Mouse (Mus musculus): Measurements from ENCODE around the gene Smim4. TPM values are rescaled to one million over a fixed set of nuclear protein-coding genes. Genes with fewer than 3 reads are reported as not detected.

The Smim4 gene
- total and polyA plus RNA-seq, 3 experiments: 19.1 to 38.0 (median 26.1) TPM

- H3K79me2 ChIP-seq (replicated peaks; ENCODE audit: control insufficient read depth, extremely low read depth, insufficient read depth, poor library complexity, severe bottlenecking): no peaks in the 10 kb centered on the region
- H3K27me3 ChIP-seq (replicated peaks): no peaks in the 10 kb centered on the region
- no peak overlapping the region for H3K27ac ChIP-seq (ENCODE audit: insufficient read depth, low read depth)
- no peak for DNase-seq (ENCODE audit: extremely low read depth)
- H3K9me3 ChIP-seq (replicated peaks; ENCODE audit: low read length): peaks cover 9% of the 10 kb centered on the region
- no peak overlapping the region for H3K4me2 ChIP-seq (ENCODE audit: insufficient read depth, low read depth, poor library complexity, severe bottlenecking)
- peaks cover 30 to 85% of the 10 kb centered on the region in 2 experiments for H3K36me3 ChIP-seq (replicated peaks in 1 of 2; ENCODE audit: control insufficient read depth in 1 of 2, insufficient read depth in 1 of 2, low read length in 1 of 2)
- H3K4me1 ChIP-seq (ENCODE audit: control insufficient read depth in 1 of 2, insufficient read depth in 2 of 2): peaks cover 0 to 3% of the 10 kb centered on the region in 2 experiments; a peak in 2 of 4 replicates
- in situ Hi-C loops (cut with MboI; ENCODE audit: low pct_ligation_motif_present, low pct_unique_long_range_greater_than_20kb, low sequenced_read_pairs): no loop called here
- dilution Hi-C loops (cut with MboI; ENCODE audit: extremely low pct_ligation_motif_present, extremely low pct_unique_long_range_greater_than_20kb, low sequenced_read_pairs): no loop called here
- TF ChIP-seq HCFC1 (IDR thresholded peaks at IDR 0.05; ENCODE audit: low read depth, low read length): no peak
- no peak for TF ChIP-seq RCOR1 (conservative IDR thresholded peaks at IDR 0.05; ENCODE audit: low read depth, low read length)
- H3K9ac ChIP-seq (ENCODE audit: insufficient read depth, low read depth): no peak overlapping the region
- no peak overlapping the region for H3K4me3 ChIP-seq (replicated peaks in 1 of 3; ENCODE audit: low read depth in 2 of 3, low read length in 2 of 3, poor library complexity in 1 of 3)
Measured at GRCm38 (mm10) chr14:31140141-31140540, 11.4 kb upstream of the Smim4 start.

GRCm38 (mm10) chr14:31139666-31140065 lies 10.9 kb upstream of the Smim4 start:
- in situ Hi-C loops (cut with MboI; ENCODE audit: low pct_ligation_motif_present, low pct_unique_long_range_greater_than_20kb, low sequenced_read_pairs) (no loop called here), dilution Hi-C loops (cut with MboI; ENCODE audit: extremely low pct_ligation_motif_present, extremely low pct_unique_long_range_greater_than_20kb, low sequenced_read_pairs) (no loop called here)
- no peak overlapping the region for H3K9ac ChIP-seq (ENCODE audit: insufficient read depth, low read depth)
- peaks cover 9% of the 10 kb centered on the region for H3K9me3 ChIP-seq (replicated peaks; ENCODE audit: low read length)
- no peak overlapping the region for H3K27ac ChIP-seq (ENCODE audit: insufficient read depth, low read depth)
- peaks cover 0 to 3% of the 10 kb centered on the region in 2 experiments; a peak in 2 of 4 replicates for H3K4me1 ChIP-seq (ENCODE audit: control insufficient read depth in 1 of 2, insufficient read depth in 2 of 2)
- TF ChIP-seq MAZ (IDR thresholded peaks at IDR 0.05; ENCODE audit: low read depth, low read length) (no peak), MAX (IDR thresholded peaks at IDR 0.05; ENCODE audit: low read length) (no peak), IRF4 (IDR thresholded peaks at IDR 0.05; ENCODE audit: low read depth, low read length) (no peak), JUN (IDR thresholded peaks at IDR 0.05; ENCODE audit: insufficient read depth, low read depth, low read length) (no peak), E2F4 (IDR thresholded peaks at IDR 0.05; ENCODE audit: insufficient replicate concordance, low read depth, low read length) (no peak), MEF2A (IDR thresholded peaks at IDR 0.05; ENCODE audit: borderline replicate concordance, low read depth, low read length) (no peak), MAFK (IDR thresholded peaks at IDR 0.05; ENCODE audit: insufficient replicate concordance, low read length) (no peak), NELFE (IDR thresholded peaks at IDR 0.05; ENCODE audit: low read depth, low read length) (no peak), HCFC1 (IDR thresholded peaks at IDR 0.05; ENCODE audit: low read depth, low read length) (no peak), POLR2A (IDR thresholded peaks at IDR 0.05; ENCODE audit: low read depth, low read length) (no peak), GABPA (IDR thresholded peaks at IDR 0.05; ENCODE audit: insufficient replicate concordance, low read depth, low read length) (no peak), UBTF (IDR thresholded peaks at IDR 0.05; ENCODE audit: low read depth, low read length) (no peak), ZKSCAN1 (IDR thresholded peaks at IDR 0.05; ENCODE audit: borderline replicate concordance, low read depth, low read length) (no peak), SIN3A (IDR thresholded peaks at IDR 0.05; ENCODE audit: low read length) (no peak), EP300 (IDR thresholded peaks at IDR 0.05; ENCODE audit: low read length) (no peak), TBP (conservative IDR thresholded peaks at IDR 0.05; ENCODE audit: low read depth, low read length) (no peak), MYC (IDR thresholded peaks at IDR 0.05; ENCODE audit: low read depth, low read length) (no peak), BHLHE40 (IDR thresholded peaks at IDR 0.05; ENCODE audit: low read depth, low read length) (no peak), ZNF384 (IDR thresholded peaks at IDR 0.05; ENCODE audit: low read depth, low read length) (no peak)
- no peaks in the 10 kb centered on the region for H3K79me2 ChIP-seq (replicated peaks; ENCODE audit: control insufficient read depth, extremely low read depth, insufficient read depth, poor library complexity, severe bottlenecking)
- peaks cover 32 to 80% of the 10 kb centered on the region in 2 experiments for H3K36me3 ChIP-seq (replicated peaks in 1 of 2; ENCODE audit: control insufficient read depth in 1 of 2, insufficient read depth in 1 of 2, low read length in 1 of 2)
- no peak overlapping the region for H3K4me3 ChIP-seq (replicated peaks in 1 of 3; ENCODE audit: low read depth in 2 of 3, low read length in 2 of 3, poor library complexity in 1 of 3)
- no peaks in the 10 kb centered on the region for H3K27me3 ChIP-seq (replicated peaks)
- no peak overlapping the region for H3K4me2 ChIP-seq (ENCODE audit: insufficient read depth, low read depth, poor library complexity, severe bottlenecking)
- no peak for DNase-seq (ENCODE audit: extremely low read depth)

Measured in CH12.LX (cell line).